Mouse (Mus musculus) E14TG2a.4 (cell line): ENCODE measurements at regions not wholly inside any gene's neighbourhood (a gene's known extent, or its start where the extent isn't known, plus 50 kb on each side); places are given as distances from the start of the nearest gene placed in this dataset.

Experiments used
- H3K27me3 ChIP-seq: 2 replicates; pipeline ENCODE4 v1.6.1; 2014; ENCODE audit warnings: low read length, control low read depth; ENCODE audit not compliant: insufficient read depth
- H3K36me3 ChIP-seq: 2 replicates; pipeline ENCODE4 v1.6.1; 2014; ENCODE audit warnings: low read length, control low read depth; ENCODE audit not compliant: insufficient read depth
- H3K4me1 ChIP-seq: replicated peaks from 2 replicates; pipeline ENCODE4 v1.6.1; 2014; ENCODE audit warnings: low read depth, low read length, control low read depth
- H3K4me3 ChIP-seq: replicated peaks from 2 replicates; pipeline ENCODE4 v1.5.1; 2014; ENCODE audit warnings: mild to moderate bottlenecking, low read length
- H3K9me3 ChIP-seq: 2 replicates; pipeline ENCODE4 v1.6.1; 2014; ENCODE audit warnings: low read length, control low read depth
- CTCF ChIP-seq: conservative IDR thresholded peaks from 2 replicates; pipeline ENCODE4 v1.5.1; 2014; ENCODE audit warnings: low read length
- NANOG ChIP-seq: IDR thresholded peaks from 2 replicates; pipeline ENCODE4 v1.6.1; 2014; ENCODE audit warnings: borderline replicate concordance, low read length, mixed read lengths
- POU5F1 ChIP-seq: IDR thresholded peaks from 2 replicates; pipeline ENCODE4 v1.6.1; 2014; ENCODE audit warnings: low read length, borderline replicate concordance

- Histone ChIP-seq H3K4me3 (no peak overlapping the region), H3K9me3 (0 out of 2 replicates have a peak, but pooled peaks cover 5% of the 10 kb centered on the region)
- TF ChIP-seq POU5F1, result no peak
- no peak for TF ChIP-seq CTCF
- no peak for TF ChIP-seq NANOG
Measured at GRCm38 (mm10) chr10:84052696-84053095, 330.0 kb downstream of the 1500009L16Rik start.

DNA sequence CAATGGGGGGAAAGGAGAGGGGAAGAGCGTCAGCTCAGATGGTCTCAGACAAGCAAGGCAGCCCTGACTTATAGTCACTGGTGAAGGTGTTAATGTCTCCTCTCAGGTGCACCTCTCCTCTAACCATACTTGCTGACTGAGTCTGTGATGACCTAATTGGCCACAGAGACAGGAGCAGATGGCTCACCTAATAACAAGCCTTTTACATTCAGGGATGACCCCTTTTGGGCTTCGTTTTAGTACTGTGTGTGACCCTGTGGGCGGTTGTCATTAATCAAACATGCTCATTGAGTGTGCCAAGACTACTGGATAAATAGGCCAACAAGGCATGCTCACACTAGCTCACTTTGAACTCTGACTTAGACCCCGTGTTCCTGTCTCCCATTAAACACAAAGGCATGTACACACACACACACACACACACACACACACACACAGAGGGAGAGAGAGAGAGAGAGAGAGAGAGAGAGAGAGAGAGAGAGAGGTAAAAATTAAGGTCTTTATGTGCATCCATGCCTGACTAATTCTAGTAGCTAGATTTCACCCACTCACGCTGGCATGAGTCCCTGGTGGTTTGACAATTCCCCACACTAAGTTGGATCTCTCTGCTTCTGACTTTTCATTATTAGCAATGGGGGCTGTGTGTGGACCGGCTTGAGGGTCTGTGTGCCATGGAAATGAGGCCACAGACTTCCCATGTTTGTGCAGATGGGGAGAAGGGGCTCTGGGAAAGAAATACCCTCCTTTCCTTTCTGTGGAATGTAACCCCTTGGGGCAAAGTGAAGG is 332.1 kb downstream of the 1500009L16Rik start:
- TF ChIP-seq NANOG, result no peak
- H3K4me3 ChIP-seq, result no peak overlapping the region
- H3K4me1 ChIP-seq, result peaks cover 12% of the 10 kb centered on the region

More at GRCm38 (mm10) chr10:84052696-84053095, 330.0 kb downstream of the 1500009L16Rik start:
- Histone ChIP-seq H3K27me3 (no peaks in the 10 kb centered on the region), H3K4me1 (peaks cover 10% of the 10 kb centered on the region), H3K36me3 (no peaks in the 10 kb centered on the region)

DNA sequence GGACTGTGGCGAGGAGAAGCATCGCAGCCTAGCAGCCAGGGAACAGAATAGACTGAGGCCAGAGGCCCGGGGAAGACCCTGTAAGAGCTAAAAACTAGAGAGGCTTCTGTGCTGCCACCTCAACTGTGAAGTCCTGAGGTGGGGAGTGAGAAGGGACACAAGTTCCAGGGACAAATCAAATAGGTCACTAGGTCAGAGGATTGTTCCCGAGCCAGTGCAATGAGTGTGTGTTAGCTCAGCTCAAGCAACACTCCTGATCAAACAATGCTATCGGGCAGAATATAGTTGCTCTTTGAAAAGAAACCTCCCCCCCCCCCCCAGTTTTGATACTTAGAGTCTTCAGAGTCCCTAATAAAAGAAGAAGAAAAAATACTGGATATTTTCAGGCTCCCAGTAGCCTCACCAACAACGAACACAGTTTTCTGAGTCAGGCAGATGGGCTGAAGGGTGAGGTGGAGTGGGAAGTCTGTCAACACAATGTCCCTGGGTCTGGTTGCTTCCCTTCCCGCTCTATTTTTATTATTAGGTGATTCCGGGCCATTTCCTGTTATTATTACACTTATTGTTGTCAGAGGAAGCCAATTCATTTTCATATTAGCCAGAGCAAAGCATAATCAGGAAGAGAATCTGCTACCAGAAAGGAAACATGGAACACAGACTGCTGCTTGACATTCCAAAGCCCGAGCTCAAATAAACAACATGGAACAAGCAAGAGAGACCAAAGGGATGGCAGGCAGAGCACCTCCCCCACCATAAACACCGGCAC is 332.9 kb downstream of the 1500009L16Rik start:
- H3K9me3 ChIP-seq, result 0 out of 2 replicates have a peak, but pooled peaks cover 5% of the 10 kb centered on the region
- H3K27me3 ChIP-seq, result no peaks in the 10 kb centered on the region
- peaks cover 19% of the 10 kb centered on the region for H3K4me1 ChIP-seq
- no peak for TF ChIP-seq CTCF
- TF ChIP-seq NANOG, result no peak
- no peak for TF ChIP-seq POU5F1
- H3K36me3 ChIP-seq, result no peaks in the 10 kb centered on the region
- H3K4me3 ChIP-seq, result no peak overlapping the region

More for the DNA sequence above, 332.1 kb downstream of the 1500009L16Rik start:
- no peaks in the 10 kb centered on the region for H3K27me3 ChIP-seq
- H3K36me3 ChIP-seq, result no peaks in the 10 kb centered on the region
- 0 out of 2 replicates have a peak, but pooled peaks cover 5% of the 10 kb centered on the region for H3K9me3 ChIP-seq

- no peak overlapping the region for H3K4me3 ChIP-seq
- 0 out of 2 replicates have a peak, but pooled peaks cover 5% of the 10 kb centered on the region for H3K9me3 ChIP-seq
- no peaks in the 10 kb centered on the region for H3K36me3 ChIP-seq
- no peaks in the 10 kb centered on the region for H3K27me3 ChIP-seq
- peaks cover 24% of the 10 kb centered on the region for H3K4me1 ChIP-seq
- TF ChIP-seq NANOG (no peak), CTCF (no peak), POU5F1 (no peak)
Measured at GRCm38 (mm10) chr10:84056323-84057169, 333.9 kb downstream of the 1500009L16Rik start.

DNA sequence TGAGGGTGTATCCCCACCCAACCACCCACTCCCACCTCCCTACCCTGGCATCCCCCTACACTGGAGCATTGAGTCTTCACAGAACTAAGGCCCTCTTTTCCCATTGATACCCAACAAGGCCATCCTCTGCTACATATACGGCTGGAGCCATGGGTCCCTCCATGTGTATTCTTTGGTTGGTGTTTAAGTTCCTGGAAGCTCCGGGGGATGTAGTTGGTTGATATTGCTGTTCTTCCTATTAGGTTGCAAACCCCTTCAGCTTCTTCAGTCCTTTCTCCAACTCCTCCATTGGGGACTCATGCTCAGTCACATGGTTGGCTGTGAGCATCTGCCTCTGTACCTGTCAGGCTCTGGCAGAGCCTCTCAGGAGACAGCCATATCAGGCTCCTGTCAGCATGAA is 335.6 kb downstream of the 1500009L16Rik start:
- Histone ChIP-seq H3K36me3 (no peaks in the 10 kb centered on the region), H3K9me3 (no peaks in the 10 kb centered on the region), H3K27me3 (no peaks in the 10 kb centered on the region), H3K4me1 (peaks cover 24% of the 10 kb centered on the region), H3K4me3 (no peak overlapping the region)
- TF ChIP-seq CTCF (no peak), NANOG (no peak), POU5F1 (no peak)

DNA sequence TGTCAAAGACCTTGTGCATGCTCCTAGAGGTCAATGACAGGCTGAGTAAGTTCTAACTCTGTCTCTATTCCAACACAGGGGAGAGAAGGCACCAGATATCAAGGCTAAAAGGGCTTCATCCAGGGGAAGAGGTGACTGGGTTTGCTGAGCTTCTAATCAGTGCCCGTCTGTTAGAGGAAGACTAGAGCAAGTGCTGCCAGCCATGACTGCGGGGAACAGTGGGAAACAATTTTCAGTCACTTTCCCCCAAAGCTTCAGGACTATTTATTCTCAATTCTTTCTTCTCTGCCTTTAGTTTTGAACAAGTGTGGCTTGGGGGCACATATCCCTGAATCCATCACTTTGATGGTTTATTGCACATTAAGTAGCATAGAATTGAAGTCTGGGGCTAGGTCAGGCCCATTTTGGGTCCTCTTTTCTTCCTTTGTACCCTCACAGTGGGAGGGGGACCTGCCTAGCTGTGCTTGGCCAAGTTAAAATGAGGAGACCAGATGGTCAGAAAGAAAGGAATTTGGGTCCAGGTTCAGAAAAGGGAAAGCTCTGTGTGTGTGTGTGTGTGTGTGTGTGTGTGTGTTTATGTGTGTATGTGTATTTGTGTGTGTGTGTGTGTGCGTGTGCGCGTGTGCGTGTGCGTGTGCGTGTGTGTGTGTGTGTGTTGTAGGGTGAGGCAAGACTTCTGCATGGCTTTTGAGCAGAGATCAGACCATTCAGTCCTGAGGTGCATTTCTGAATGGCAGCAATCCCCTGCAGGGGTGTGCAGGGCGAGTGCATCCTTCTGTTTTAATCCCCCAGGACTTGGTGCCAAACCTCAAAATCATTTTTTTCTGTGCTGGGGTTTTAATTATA is 337.2 kb downstream of the 1500009L16Rik start:
- peaks cover 24% of the 10 kb centered on the region for H3K4me1 ChIP-seq
- H3K36me3 ChIP-seq, result no peaks in the 10 kb centered on the region
- H3K9me3 ChIP-seq, result no peaks in the 10 kb centered on the region
- H3K4me3 ChIP-seq, result no peak overlapping the region
- no peaks in the 10 kb centered on the region for H3K27me3 ChIP-seq
- TF ChIP-seq POU5F1, result no peak
- no peak for TF ChIP-seq CTCF
- TF ChIP-seq NANOG, result peak; percentile 7; the same call in 1 of the 2 replicates

GRCm38 (mm10) chr10:84060492-84061218 is 338.0 kb downstream of the 1500009L16Rik start:
- Histone ChIP-seq H3K36me3 (no peaks in the 10 kb centered on the region), H3K4me1 (peaks cover 24% of the 10 kb centered on the region), H3K4me3 (no peak overlapping the region), H3K9me3 (no peaks in the 10 kb centered on the region), H3K27me3 (no peaks in the 10 kb centered on the region)
- no peak for TF ChIP-seq CTCF
- no peak for TF ChIP-seq POU5F1
- no peak for TF ChIP-seq NANOG
